Mouse (Mus musculus): ENCODE results near the gene Pon2.
"Not testable (repeated sequence)": the region's sequence is repeated elsewhere in the genome, so short reads cannot be mapped to it uniquely, and the experiment has no call there.

Pon2 gene

DNA sequence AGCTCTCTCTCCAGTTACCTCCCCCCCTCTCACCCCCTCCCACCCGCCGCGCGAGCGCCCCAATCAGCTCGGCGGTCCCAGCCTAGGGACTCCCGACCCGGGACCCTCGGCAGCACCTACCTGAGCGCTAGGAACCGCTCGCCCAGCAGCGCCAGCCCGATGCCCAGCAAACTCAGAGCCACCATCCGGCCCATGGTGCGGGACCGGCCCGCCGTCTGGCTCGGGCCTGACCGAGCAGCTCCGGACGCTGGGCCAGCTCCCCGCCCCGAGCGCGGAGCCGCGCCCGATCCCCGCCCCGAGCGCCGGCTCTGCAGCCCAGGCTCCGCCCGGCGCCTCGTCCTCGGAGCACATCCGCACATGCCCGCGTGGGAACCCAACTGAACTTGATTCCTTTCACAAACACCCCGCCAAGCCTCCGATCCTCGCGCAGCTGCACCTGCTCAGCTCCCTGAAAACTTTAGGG is at the start of gene Pon2:
TSS of gene Pon2 (minus strand) at position 364 of the 463 bp plus-strand sequence.
- ChIA-PET CTCF (interaction anchor here in 3 of 4 experiments (0.6 to 1.2 kb wide), 5 partner anchors 85 to 1395 kb away, joined by 3 read pairs; no protein-coding TSS in a partner anchor), POLR2A (interaction anchor here (0.7 to 1.6 kb wide), 18 partner anchors 11 to 1086 kb away, joined by 3 to 9 read pairs (median 3); partner anchors contain the start of genes Pdk4 (in 1 of the 4) and Pon3 (in 1 of the 4))

DNA sequence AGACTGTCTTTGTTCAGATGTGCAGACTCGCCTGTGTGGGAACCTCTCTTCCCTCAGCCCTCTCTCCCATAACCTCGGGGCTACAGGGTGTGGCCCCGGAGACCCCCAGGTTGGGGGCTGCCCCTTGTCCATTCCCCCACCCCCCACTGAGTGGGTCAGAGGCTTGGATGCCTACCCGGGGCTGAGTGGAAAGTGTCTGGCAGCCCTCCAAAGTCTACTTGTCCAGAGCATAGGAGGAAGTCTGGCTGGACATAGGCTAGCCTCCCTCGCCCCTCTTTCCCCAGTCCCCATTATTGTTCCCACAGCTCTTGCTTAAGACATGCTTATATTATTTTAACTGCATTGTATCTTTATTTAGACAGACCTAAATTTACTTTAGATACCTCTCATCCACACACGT is 46.0 kb upstream of the Pon2 start:
- ChIA-PET POLR2A (no interaction called here), CTCF (interaction anchor here in 1 of 4 experiments (1.0 to 1.6 kb wide), 2 partner anchors 40 to 57 kb away, joined by 3 to 4 read pairs; no protein-coding TSS in a partner anchor)

DNA sequence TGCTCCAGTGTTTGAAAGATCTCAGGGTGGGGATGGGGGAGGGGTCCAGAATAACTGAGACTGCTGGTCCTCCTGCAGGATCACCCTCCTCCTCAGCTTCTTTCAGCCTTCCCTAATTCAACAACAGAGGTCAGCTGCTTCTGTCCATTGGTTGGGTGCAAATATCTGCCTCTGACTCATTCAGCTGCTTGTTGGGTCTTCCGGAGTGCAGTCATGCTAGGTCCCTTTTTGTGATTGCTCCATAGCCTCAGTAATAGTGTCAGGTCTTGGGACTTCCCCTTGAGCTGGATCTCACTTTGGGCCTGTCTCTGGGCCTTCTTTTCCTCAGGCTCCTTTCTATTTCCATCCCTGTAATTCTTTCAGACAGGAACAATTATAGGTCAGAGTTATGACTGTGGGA is 41.0 kb upstream of the Pon2 start:
- POLR2A ChIA-PET, CTCF ChIA-PET: not testable (repeated sequence)

DNA sequence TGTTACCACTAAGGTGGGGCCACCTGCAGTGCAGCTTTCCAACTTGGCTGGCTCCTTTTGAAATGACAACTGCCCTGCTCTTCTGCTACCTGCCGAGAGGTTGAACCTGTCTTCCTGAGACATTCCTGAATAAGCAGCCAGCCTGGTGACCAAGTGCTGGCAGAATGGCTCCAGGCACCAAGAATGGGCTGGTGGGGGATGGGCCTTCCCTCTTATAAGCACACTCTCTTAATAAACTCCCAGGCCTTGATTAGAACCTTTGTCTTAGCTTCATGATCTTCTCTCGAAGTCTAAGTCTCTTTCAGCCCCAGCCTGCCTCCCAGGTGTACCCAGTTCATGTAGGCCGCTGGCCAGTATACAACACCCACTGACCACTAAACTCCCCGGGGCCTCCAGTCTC is 40.5 kb upstream of the Pon2 start:
- POLR2A ChIA-PET, CTCF ChIA-PET: not testable (repeated sequence)

DNA sequence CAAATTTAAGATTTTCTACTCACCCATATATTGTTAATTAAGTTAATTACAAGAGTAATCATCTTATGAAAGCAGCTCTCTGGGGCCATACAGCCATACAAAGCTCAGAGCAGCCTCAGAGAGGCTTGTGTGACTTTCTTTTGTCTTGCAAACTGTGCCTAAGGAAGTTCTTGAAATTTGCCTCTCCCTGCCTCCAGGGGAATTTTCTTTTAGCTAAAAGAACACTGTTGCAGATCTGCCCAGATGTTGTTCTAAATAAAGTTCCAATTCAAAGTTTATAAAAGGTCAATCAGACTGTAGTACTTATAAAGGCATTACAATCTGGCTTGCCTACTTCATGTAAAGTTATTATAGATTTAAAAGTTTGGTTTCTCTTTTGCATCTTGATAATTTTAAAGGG is 37.8 kb upstream of the Pon2 start:
- CTCF ChIA-PET, POLR2A ChIA-PET: not testable (repeated sequence)

DNA sequence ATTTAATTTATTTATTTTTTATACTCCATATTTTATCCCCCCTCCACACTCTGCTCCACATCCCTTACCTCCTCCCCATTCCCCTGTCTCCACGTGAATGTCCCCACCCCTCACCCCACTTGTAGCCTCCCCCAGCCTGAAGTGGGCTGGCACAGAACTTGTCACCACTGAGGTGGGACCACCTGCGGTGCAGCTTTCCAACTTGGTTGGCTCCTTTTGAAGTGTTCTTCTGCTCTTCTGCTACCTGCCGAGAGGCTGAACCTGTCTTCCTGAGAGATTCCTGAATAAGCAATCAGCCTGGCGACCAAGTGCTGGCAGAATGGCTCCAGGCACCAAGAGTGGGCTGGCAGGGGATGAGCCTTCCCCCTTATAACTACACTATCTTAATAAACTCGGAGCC is 35.8 kb upstream of the Pon2 start:
- ChIA-PET POLR2A (no interaction called here), CTCF (interaction anchor here in 1 of 4 experiments (0.6 kb wide), 1 partner anchor 157 kb away, joined by 5 read pairs; no protein-coding TSS in a partner anchor)

DNA sequence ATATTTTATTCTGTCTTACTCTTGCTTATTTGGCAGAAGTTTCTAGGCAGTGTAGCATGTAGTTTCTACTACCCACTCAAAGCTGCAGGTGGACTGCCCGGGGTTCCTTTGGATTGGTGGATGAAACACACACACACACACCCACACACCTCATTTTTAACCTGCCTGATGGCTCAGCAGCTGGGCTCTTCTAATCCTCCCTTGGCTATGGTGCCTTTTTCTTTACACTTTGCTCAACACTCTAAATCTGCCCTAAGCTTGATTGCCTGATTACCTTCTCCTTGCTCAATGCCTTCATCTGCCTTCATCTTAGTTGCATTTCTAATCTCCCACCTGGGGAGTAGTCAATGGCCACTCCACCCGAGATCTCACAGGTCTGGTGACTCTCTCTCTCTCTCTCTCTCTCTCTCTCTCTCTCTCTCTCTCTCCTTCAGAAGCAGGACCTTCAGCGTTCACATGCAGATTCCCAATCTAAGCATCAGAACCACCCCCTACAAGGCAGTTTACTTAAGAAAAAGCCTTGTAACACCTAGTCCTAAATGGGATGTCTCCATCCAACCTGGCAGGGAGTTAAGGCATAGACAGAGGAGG is 34.4 kb upstream of the Pon2 start:
- ChIA-PET POLR2A (no interaction called here), CTCF (no interaction called here)

DNA sequence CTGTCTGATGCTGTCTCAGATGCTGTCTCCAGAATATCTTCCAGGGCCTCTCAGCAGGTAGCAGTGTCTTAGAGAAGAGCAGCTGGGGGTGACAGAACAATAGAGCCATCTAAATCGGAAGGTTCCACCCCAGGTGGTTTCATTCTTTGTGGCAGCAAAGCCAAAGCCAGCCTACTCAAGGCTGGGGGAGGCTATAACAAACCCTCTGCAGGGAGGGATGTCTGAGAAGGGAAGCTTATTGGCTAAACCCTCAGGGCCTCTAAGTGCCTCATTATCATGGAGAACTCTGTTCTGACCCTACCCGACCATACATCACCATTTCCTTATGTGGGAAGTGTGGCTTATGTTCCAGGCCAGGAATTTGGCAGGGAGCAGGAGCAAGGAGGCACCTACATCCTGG is 26.9 kb upstream of the Pon2 start:
- POLR2A ChIA-PET, result interaction anchor here in 2 of 4 experiments (0.5 to 1.0 kb wide), 3 partner anchors 24 to 29 kb away, joined by 3 read pairs; no protein-coding TSS in a partner anchor

DNA sequence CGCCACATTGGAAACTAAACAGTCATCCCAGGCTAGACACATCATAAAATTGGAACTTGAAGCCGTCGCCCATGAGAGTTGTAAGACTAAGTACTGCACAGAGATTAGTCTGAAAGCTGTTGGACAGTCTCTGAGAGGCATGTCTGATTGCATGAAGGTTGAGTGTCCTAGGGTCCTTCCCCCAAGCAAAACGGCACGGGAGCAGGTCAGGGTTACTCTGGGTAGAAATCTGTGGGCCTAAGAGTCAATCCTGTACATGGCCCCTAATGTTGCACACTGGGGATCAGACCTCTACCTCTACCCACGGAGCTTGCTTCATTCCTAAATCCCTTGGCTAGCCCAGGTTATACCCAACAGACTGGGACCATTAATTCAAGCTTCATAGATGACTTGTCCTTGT is 25.8 kb upstream of the Pon2 start:
- POLR2A ChIA-PET, CTCF ChIA-PET: not testable (repeated sequence)

More for the DNA sequence above, 26.9 kb upstream of the Pon2 start:
- CTCF ChIA-PET, result no interaction called here

DNA sequence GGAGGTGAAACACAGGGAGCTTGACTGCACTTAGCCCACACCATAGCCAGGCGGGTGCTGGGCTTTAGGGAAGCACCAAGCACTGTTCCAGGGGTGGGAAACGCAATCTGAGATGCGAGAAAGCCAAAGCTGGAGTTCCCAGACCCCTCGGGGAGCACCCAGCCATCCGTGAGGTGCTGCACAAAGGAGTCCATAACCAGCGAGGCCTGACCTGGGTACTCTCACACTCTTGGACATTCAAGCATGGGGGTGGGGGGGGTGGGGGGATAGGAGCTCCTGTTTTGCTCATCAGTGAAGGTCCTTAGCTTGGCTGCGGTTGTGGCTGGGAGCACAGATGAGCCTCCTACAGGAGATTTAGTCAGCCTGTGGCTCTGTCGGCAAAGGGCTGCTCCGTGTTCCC is 18.4 kb upstream of the Pon2 start:
- ChIA-PET CTCF (no interaction called here), POLR2A (no interaction called here)

DNA sequence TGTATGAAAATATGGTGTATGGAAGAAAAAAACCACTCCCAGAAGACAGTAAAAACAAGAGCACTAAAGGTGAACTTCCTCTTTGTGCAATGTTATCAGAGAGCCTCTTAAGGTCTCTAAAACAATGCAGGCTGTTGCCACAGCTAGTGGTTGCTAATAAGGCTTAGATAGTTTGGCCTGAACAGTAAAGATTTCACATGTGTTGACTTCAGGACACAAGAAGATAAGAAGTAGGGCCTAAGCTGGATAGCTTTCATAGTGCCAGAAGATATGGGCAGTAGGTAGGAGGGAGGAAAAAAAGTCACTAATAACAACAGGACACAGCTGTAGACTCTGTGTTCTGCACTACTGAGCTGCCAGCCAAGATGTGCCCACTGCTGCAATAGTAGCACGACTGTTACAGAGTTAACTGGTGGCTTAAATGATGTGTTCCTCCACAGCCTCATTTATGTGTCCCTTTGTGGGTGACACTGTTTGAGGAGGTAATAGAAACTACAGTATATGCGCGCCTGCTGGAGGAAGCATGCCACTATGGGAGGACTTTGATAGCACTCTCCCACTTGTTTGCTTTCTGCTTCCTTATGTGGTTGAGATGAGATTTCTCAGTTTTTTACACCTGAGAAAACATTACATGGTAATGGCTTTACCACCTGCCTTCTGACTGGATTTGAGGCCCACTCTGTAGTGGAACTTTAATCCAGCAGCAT is 17.0 kb upstream of the Pon2 start:
- ChIA-PET CTCF (interaction anchor here in 1 of 4 experiments (0.7 kb wide), 1 partner anchor 1727 kb away, joined by 3 read pairs; no protein-coding TSS in a partner anchor), POLR2A (no interaction called here)

DNA sequence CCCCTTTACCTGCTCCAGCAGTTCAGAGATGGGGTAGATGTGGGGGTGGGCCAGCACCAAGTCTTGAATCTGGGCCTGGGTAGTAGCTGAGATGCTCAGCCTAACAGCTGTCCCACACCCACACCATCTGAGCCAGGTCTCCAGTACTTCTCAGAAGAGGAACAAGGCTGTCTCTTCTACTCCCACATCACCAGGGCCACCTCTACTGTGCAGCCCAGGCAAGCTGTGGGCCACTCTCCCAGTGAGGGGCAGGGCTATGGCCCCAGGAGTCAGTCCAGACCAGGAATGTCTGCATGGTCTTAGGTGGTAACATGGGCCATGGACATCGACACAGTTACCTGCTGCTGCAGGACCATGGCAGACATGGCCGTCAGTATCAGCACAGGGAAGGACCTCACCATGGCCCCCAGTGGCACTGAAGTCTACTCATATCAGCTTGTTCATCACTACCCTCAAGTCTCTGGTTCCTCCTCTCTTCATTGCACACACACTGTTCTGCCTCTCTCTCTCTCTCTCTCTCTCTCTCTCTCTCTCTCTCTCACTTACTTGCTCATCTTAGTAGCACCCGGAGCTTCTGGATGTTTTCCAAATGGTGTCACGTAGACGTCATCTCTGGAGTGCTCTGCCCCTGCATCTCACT is 15.8 kb upstream of the Pon2 start:
- POLR2A ChIA-PET, result interaction anchor here in 2 of 4 experiments (0.6 to 1.0 kb wide), 4 partner anchors 16 to 351 kb away, joined by 3 to 6 read pairs (median 4); partner anchors contain the start of gene Pon2 (in 1 of the 2)
- CTCF ChIA-PET, result no interaction called here

DNA sequence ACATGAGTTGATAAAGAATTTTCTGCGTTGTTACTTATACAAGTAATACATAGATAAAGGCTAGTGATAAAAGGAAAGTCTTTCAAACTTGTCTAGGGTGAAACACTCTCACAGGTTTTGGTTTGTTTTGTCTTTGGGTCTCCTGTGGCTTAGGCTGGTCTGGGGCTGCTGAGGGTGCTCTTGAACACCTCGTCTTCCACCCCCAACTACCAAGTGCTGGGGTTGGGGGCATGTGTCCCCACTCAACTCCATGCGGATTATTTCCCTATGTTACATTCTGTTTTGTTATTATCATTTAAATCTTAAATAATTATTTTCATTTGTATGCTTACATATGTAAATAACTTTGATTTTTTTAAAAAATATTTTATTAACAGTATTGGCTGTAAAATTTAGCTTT is 12.2 kb upstream of the Pon2 start:
- POLR2A ChIA-PET, result no interaction called here
- CTCF ChIA-PET, result no interaction called here

DNA sequence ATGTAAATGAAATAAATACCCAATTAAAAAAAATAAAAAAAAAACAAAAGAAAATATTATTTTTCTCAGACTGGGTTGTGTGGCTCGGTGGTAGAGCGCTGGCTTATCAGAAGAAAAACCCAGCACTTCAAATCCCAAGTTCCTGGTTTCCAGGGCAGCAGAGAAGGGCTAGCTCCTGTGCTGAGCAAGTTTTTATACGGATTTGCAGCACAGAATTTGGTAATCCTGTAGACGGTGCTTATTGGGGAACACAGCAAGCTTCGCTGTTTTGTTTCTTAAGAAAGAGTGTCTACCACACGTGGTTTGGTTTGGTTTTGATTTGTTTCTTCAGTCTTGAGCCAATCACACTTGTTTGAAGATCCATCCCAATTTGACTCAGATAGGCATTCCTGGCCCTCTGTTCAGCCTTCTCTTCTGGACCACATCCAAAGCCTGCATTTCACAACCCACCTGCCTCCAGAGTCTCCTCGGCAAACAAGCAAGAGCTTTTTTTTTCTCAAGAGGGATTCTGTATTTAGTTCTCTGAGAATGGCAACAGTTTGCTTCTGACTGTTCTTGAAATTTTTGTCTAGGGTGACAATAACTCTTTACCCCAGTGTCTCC is 11.4 kb upstream of the Pon2 start:
- POLR2A ChIA-PET, result interaction anchor here in 1 of 4 experiments (2.6 kb wide), 1 partner anchor 12 kb away, joined by 6 read pairs; the partner anchor contains the start of gene Pon2
- CTCF ChIA-PET, result no interaction called here

DNA sequence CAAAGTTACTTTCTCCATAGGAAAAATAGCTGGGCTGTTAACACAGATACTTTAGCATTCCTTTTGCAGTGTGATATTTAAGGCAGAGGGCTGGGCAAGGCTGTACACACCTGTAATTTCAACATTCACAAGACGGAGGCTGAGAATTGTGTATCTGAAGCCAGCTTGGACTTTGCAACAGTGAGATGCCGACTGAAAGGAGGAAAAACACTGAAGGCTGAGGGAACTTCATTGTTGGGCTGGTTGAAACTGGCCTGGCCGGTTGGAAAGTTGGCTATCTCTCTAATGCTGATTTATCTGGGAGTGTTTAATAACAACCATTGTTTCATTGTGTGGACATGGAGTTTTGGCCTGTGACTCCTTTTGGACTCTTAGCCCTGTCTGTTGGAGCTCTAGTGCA is 7.7 kb upstream of the Pon2 start:
- ChIA-PET POLR2A (no interaction called here), CTCF (no interaction called here)

DNA sequence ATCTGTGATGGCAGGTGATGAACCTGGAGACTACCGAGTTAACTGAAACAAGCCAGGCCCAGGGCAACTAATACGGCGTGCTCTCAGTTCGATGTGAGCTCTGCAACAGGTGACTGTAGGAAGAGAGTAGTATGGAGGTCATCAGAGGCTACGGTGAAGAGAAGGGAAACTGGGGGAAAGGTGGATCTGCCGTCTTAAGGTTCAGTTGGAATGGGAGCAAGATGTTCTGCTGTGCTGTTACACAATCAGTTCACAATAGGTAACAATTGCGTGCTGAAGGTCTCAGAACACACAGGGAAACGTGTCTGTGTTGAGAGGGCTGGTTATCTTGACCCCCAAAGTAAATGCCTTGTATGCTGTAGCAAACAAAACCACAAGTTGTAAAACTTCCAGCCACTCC is 6.7 kb upstream of the Pon2 start:
- POLR2A ChIA-PET, result no interaction called here

DNA sequence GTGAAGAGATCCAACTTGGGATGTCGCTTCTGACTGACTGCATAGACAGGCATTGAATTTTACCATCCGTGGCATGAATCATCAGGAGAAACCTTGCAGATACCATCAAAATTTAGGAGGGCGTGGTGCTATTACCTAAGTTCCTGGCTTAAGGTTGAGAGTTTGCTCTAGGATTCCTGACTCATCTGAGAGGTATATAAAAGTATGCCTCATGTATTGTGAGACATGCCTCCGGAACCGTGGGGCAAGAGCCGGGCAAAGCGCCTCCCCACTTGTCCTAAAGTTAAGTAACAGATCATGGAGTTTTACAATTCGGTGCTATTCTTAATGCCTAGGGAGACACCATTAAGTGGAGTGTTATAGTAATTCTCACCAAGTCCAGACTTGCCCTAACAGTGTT is 2.4 kb upstream of the Pon2 start:
- ChIA-PET POLR2A (no interaction called here), CTCF (no interaction called here)

More for the DNA sequence above, 6.7 kb upstream of the Pon2 start:
- CTCF ChIA-PET, result no interaction called here

DNA sequence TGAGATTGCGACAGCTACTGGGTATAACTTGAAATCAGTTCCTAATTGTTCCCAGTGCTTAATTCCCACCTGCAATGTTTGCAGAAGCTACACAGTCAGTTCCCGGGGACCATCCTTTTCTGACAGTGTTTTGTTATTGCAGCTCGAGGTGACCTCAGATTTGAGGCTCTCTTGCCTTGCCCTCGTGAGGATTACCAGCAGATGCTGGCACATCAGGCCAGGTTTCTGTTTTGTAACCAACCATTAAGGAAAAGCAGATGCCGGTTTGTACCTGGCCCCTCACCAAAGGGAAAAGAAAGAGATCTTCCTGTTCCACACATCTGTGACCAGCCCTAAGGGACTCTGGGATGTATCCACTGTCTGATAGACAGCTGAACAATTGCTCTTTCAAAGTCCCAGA is 1.3 kb upstream of the Pon2 start:
- CTCF ChIA-PET, result no interaction called here
- POLR2A ChIA-PET, result no interaction called here

DNA sequence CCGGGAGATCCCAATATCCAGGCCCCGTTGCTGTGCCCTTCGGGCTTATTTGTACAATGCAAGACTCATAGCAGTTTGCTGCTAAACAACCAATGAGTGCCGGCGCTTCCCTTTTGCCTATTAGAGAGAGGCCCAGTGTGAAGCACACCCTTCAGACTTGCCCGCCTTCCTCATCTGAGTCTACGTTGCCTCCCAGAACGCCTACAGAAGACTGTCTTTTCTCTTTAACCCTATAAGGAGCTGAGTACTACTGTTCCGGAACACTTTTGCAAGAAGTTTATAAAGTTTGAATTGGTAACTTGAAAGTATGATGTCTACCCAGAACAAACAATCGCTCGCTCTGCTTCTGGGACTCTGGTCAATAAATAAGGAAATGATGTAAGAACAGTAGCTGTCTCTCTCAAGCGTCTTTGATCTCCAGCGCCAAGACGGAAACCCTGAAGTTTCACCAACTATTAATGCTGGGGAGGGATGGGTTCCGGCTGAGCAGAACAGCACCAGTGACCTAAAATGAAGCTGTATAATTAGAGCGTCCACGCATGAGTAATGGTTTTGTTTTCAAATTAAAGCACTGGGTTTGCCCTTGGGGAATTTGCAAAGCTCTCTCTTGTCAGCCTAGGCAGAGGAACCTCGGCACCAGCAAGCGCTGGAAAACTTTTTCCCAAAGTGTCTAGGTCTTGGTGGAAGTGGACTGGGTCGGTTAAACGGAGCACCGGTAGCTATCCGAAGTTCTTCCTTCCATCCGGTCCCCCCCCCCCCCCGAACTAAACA is 749 bp downstream of the Pon2 start:
- POLR2A ChIA-PET, result interaction anchor here (0.7 to 1.6 kb wide), 18 partner anchors 10 to 1087 kb away, joined by 3 to 9 read pairs (median 3); partner anchors contain the start of genes Pdk4 (in 1 of the 4) and Pon3 (in 1 of the 4)
- CTCF ChIA-PET, result interaction anchor here in 3 of 4 experiments (0.6 to 1.2 kb wide), 5 partner anchors 268 to 1394 kb away, joined by 3 read pairs; no protein-coding TSS in a partner anchor
